Mouse (Mus musculus): ENCODE measurements around the gene Prkg1. TPM values are rescaled to one million over a fixed set of nuclear protein-coding genes. Genes with fewer than 3 reads are reported as not detected.
A peak's percentile ranks its signal among the peaks of the same experiment; 100 is the strongest.

Prkg1 gene
- polyA plus RNA-seq, 1 experiment from 2014 or later = 3.1 TPM

DNA sequence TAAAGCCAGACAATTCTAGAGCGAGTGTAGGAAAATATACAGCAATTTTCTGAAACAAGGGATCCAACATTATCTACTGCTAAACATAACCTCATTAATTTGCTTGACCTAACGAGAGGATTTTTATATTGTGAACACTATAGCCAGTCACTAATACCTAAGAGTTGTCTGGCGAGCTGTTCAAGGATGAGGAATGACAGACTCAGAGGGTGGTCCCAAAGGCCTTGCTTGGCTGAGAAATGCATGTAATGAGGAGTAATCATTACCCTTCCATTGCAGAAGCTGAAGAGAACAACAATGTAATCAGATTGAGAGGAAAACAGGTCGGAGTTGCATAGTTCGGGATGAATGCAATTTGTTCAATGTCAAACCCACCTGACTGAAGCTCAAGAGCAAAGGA lies 174.1 kb downstream of the Prkg1 start:
- no peaks in the 10 kb centered on the region for H3K4me1 ChIP-seq (ENCODE audit: insufficient read depth, low read length)
- no peak overlapping the region for H3K4me3 ChIP-seq (ENCODE audit: low read length)
- no peaks in the 10 kb centered on the region for H3K36me3 ChIP-seq (ENCODE audit: insufficient read depth, low read length)
- no peak overlapping the region for H3K27ac ChIP-seq (ENCODE audit: low read length)
- no peak for ATAC-seq (ENCODE audit: low FRiP score, low TSS enrichment)
- WGBS = 90% methylated on average over 5 of the region's 5 CpGs
- no peak overlapping the region for H3K9ac ChIP-seq (replicated peaks; ENCODE audit: low read length)
- no peaks in the 10 kb centered on the region for H3K9me3 ChIP-seq (ENCODE audit: low read length)
- no peaks in the 10 kb centered on the region for H3K27me3 ChIP-seq (ENCODE audit: insufficient read depth, low read length)
- no peak overlapping the region for H3K4me2 ChIP-seq (replicated peaks; ENCODE audit: low read depth, low read length)

DNA sequence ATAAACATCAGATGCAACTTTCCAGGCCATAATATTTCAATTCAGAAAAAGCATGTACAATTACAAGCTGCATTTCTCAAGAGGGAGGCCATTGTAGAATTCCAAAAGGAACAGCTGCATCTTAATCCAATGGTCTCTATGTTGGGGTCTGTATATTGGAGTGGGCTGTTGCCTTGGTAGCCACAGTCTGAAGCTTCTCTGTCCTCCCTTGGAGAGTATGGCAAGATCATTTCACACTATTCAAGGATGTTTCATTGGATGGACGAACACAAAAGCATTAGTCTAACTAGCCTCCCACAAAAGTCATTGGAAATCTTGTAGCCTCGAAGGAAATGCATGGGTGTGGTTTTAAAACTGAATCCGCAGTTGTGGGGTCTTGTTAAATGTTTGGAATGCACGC lies 187.7 kb downstream of the Prkg1 start:
- H3K4me1 ChIP-seq (ENCODE audit: insufficient read depth, low read length) = no peaks in the 10 kb centered on the region
- no peak overlapping the region for H3K4me3 ChIP-seq (ENCODE audit: low read length)
- no peaks in the 10 kb centered on the region for H3K27me3 ChIP-seq (ENCODE audit: insufficient read depth, low read length)
- no peak overlapping the region for H3K4me2 ChIP-seq (replicated peaks; ENCODE audit: low read depth, low read length)
- H3K27ac ChIP-seq (ENCODE audit: low read length) = no peak overlapping the region
- H3K36me3 ChIP-seq (ENCODE audit: insufficient read depth, low read length) = no peaks in the 10 kb centered on the region
- 81% methylated on average over 4 of the region's 4 CpGs for WGBS
- H3K9ac ChIP-seq (replicated peaks; ENCODE audit: low read length) = no peak overlapping the region
- H3K9me3 ChIP-seq (ENCODE audit: low read length) = no peaks in the 10 kb centered on the region
- no peak for ATAC-seq (ENCODE audit: low FRiP score, low TSS enrichment)

- WGBS = 87% methylated on average over 4 of the region's 4 CpGs
- Histone ChIP-seq H3K4me3 (ENCODE audit: low read length) (no peak overlapping the region), H3K4me2 (replicated peaks; ENCODE audit: low read depth, low read length) (no peak overlapping the region), H3K4me1 (ENCODE audit: insufficient read depth, low read length) (no peaks in the 10 kb centered on the region), H3K9me3 (ENCODE audit: low read length) (no peaks in the 10 kb centered on the region), H3K27ac (ENCODE audit: low read length) (no peak overlapping the region), H3K27me3 (ENCODE audit: insufficient read depth, low read length) (no peaks in the 10 kb centered on the region), H3K9ac (replicated peaks; ENCODE audit: low read length) (no peak overlapping the region), H3K36me3 (ENCODE audit: insufficient read depth, low read length) (no peaks in the 10 kb centered on the region)
- ATAC-seq (ENCODE audit: low FRiP score, low TSS enrichment) = no peak
These were observed 200.5 kb downstream of the Prkg1 start for GRCm38 (mm10) chr19:31564329-31564728.

DNA sequence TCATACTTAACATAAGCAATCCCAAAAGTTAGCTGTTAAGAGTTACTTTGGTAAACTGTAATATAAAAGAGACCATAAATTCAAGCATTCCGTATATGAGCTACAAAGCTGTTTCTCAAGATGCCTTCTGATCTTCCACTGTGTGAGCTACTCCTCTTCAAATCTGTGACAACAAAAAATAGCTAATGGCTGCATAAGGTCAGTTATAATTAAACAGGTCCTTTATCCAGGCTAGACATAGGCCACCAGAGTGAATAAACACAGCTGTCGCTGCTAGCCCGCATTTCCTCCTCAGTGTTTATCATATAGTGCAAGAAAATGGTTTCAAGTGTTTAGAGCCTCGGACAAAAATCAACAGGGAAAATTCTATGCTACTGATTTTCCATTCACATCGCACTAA lies 218.8 kb downstream of the Prkg1 start:
- no peak overlapping the region for H3K27ac ChIP-seq (ENCODE audit: low read length)
- 0 out of 2 replicates have a peak, but pooled peaks have one; percentile 65 for ATAC-seq (ENCODE audit: low FRiP score, low TSS enrichment)
- no peak overlapping the region for H3K4me3 ChIP-seq (ENCODE audit: low read length)
- no peaks in the 10 kb centered on the region for H3K27me3 ChIP-seq (ENCODE audit: insufficient read depth, low read length)
- 56% methylated on average over 5 of the region's 5 CpGs for WGBS
- no peaks in the 10 kb centered on the region for H3K4me1 ChIP-seq (ENCODE audit: insufficient read depth, low read length)
- H3K9ac ChIP-seq (replicated peaks; ENCODE audit: low read length) = no peak overlapping the region
- H3K36me3 ChIP-seq (ENCODE audit: insufficient read depth, low read length) = no peaks in the 10 kb centered on the region
- H3K4me2 ChIP-seq (replicated peaks; ENCODE audit: low read depth, low read length) = no peak overlapping the region
- no peaks in the 10 kb centered on the region for H3K9me3 ChIP-seq (ENCODE audit: low read length)

GRCm38 (mm10) chr19:31531249-31531740 lies 233.5 kb downstream of the Prkg1 start:
- ATAC-seq (ENCODE audit: low FRiP score, low TSS enrichment) = peak; percentile 76
- H3K4me3 ChIP-seq (ENCODE audit: low read length) = no peak overlapping the region
- no peak overlapping the region for H3K9ac ChIP-seq (replicated peaks; ENCODE audit: low read length)
- 27% methylated on average over 7 of the region's 7 CpGs for WGBS
- peak overlapping the region; percentile 76 for H3K27ac ChIP-seq (ENCODE audit: low read length)
- no peaks in the 10 kb centered on the region for H3K9me3 ChIP-seq (ENCODE audit: low read length)
- H3K36me3 ChIP-seq (ENCODE audit: insufficient read depth, low read length) = no peaks in the 10 kb centered on the region
- peaks cover 22% of the 10 kb centered on the region for H3K4me1 ChIP-seq (ENCODE audit: insufficient read depth, low read length)
- H3K4me2 ChIP-seq (replicated peaks; ENCODE audit: low read depth, low read length) = peak overlapping the region; percentile 15; the same call in 1 of the 2 replicates
- H3K27me3 ChIP-seq (ENCODE audit: insufficient read depth, low read length) = no peaks in the 10 kb centered on the region

DNA sequence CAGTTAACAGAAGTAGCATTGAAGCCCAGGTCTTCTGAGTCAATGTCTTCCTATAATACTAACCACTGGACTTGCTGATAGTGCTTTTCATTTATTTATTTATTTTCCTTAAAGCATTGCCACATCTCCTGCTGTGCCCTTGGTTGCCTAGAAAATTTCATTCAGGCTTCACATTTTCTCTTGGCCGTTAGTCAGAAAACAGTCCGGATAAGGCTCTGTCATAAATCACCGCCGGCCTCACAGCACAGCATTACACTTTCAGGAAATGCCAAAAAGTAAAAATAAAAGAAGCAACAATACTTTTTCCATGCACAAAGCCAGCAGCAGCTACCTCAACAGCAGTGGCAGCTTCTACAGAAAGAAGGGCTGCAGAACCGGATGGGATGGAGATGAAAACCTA lies 234.2 kb downstream of the Prkg1 start:
- Histone ChIP-seq H3K36me3 (ENCODE audit: insufficient read depth, low read length) (no peaks in the 10 kb centered on the region), H3K4me3 (ENCODE audit: low read length) (no peak overlapping the region), H3K27ac (ENCODE audit: low read length) (peak overlapping the region; percentile 76), H3K9ac (replicated peaks; ENCODE audit: low read length) (no peak overlapping the region), H3K4me2 (replicated peaks; ENCODE audit: low read depth, low read length) (peak overlapping the region; percentile 15; the same call in 1 of the 2 replicates), H3K9me3 (ENCODE audit: low read length) (no peaks in the 10 kb centered on the region), H3K4me1 (ENCODE audit: insufficient read depth, low read length) (peaks cover 22% of the 10 kb centered on the region), H3K27me3 (ENCODE audit: insufficient read depth, low read length) (no peaks in the 10 kb centered on the region)
- ATAC-seq (ENCODE audit: low FRiP score, low TSS enrichment) = peak; percentile 57; the same call in 1 of the 2 replicates
- WGBS = 26% methylated on average over 5 of the region's 5 CpGs

DNA sequence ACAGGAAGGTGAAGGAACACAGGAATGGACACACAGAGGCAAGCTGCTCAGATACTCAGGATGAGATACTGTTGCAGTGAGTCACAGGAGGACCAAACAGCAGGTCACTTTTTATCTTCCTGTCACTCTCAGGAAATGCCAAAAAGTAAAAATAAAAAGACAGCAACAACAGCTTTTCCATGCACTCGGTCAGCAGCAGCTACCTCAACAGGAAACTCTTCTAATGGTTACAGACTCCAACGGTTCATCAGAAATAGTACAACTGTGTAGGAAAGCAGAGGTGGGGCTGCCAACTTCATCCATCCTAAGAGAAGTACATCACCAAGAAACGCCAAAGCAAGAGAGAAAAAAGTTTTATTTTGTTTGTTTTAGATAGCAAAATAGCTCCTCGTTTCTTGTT lies 234.9 kb downstream of the Prkg1 start:
- Histone ChIP-seq H3K27me3 (ENCODE audit: insufficient read depth, low read length) (no peaks in the 10 kb centered on the region), H3K27ac (ENCODE audit: low read length) (peak overlapping the region; percentile 56; the same call in 1 of the 2 replicates), H3K4me2 (replicated peaks; ENCODE audit: low read depth, low read length) (no peak overlapping the region), H3K9ac (replicated peaks; ENCODE audit: low read length) (no peak overlapping the region), H3K36me3 (ENCODE audit: insufficient read depth, low read length) (no peaks in the 10 kb centered on the region), H3K4me1 (ENCODE audit: insufficient read depth, low read length) (peaks cover 22% of the 10 kb centered on the region), H3K9me3 (ENCODE audit: low read length) (no peaks in the 10 kb centered on the region), H3K4me3 (ENCODE audit: low read length) (no peak overlapping the region)
- WGBS = 34% methylated on average over 4 of the region's 4 CpGs
- ATAC-seq (ENCODE audit: low FRiP score, low TSS enrichment) = 0 out of 2 replicates have a peak, but pooled peaks have one; percentile 52

DNA sequence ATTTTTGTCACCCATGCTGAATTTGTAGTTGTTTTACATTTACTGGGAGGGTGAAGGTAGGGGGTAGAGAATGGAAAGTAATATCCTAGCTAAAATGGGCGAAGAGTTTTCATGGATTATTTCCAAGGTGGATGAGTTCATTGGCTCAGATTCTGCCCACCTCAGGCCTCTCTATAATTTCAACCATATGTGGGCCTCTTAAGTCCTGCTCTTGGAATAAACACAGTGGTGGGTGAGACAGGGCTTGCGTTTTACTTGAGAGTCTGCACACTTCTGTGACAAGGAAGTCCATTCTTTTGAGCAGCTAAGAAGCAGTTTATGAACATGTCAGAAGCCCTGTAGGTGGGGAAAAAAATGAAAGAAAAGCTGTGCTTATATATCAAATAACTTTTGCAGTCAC lies 250.3 kb downstream of the Prkg1 start:
- Histone ChIP-seq H3K36me3 (ENCODE audit: insufficient read depth, low read length) (no peaks in the 10 kb centered on the region), H3K9ac (replicated peaks; ENCODE audit: low read length) (no peak overlapping the region), H3K4me1 (ENCODE audit: insufficient read depth, low read length) (no peaks in the 10 kb centered on the region), H3K4me2 (replicated peaks; ENCODE audit: low read depth, low read length) (no peak overlapping the region), H3K9me3 (ENCODE audit: low read length) (no peaks in the 10 kb centered on the region), H3K4me3 (ENCODE audit: low read length) (no peak overlapping the region), H3K27ac (ENCODE audit: low read length) (no peak overlapping the region), H3K27me3 (ENCODE audit: insufficient read depth, low read length) (no peaks in the 10 kb centered on the region)
- 82% methylated on average over 2 of the region's 2 CpGs for WGBS
- no peak for ATAC-seq (ENCODE audit: low FRiP score, low TSS enrichment)

GRCm38 (mm10) chr19:31507831-31508230 lies 257.0 kb downstream of the Prkg1 start:
- H3K4me2 ChIP-seq (replicated peaks; ENCODE audit: low read depth, low read length) = no peak overlapping the region
- H3K27ac ChIP-seq (ENCODE audit: low read length) = no peak overlapping the region
- H3K9me3 ChIP-seq (ENCODE audit: low read length) = no peaks in the 10 kb centered on the region
- H3K27me3 ChIP-seq (ENCODE audit: insufficient read depth, low read length) = no peaks in the 10 kb centered on the region
- 55% methylated on average over 3 of the region's 3 CpGs for WGBS
- ATAC-seq (ENCODE audit: low FRiP score, low TSS enrichment) = no peak
- no peaks in the 10 kb centered on the region for H3K4me1 ChIP-seq (ENCODE audit: insufficient read depth, low read length)
- H3K36me3 ChIP-seq (ENCODE audit: insufficient read depth, low read length) = no peaks in the 10 kb centered on the region
- H3K4me3 ChIP-seq (ENCODE audit: low read length) = no peak overlapping the region
- no peak overlapping the region for H3K9ac ChIP-seq (replicated peaks; ENCODE audit: low read length)

- Histone ChIP-seq H3K4me3 (ENCODE audit: low read length) (no peak overlapping the region), H3K9ac (replicated peaks; ENCODE audit: low read length) (no peak overlapping the region), H3K4me2 (replicated peaks; ENCODE audit: low read depth, low read length) (no peak overlapping the region), H3K9me3 (ENCODE audit: low read length) (no peaks in the 10 kb centered on the region), H3K27ac (ENCODE audit: low read length) (no peak overlapping the region), H3K36me3 (ENCODE audit: insufficient read depth, low read length) (no peaks in the 10 kb centered on the region), H3K27me3 (ENCODE audit: insufficient read depth, low read length) (no peaks in the 10 kb centered on the region), H3K4me1 (ENCODE audit: insufficient read depth, low read length) (no peaks in the 10 kb centered on the region)
- WGBS = 92% methylated on average over 2 of the region's 2 CpGs
- no peak for ATAC-seq (ENCODE audit: low FRiP score, low TSS enrichment)
These were observed 258.5 kb downstream of the Prkg1 start for GRCm38 (mm10) chr19:31506296-31506695.
